Mouse (Mus musculus): ENCODE measurements at regions not wholly inside any gene's neighbourhood (a gene's known extent, or its start where the extent isn't known, plus 50 kb on each side); places are given as distances from the start of the nearest gene placed in this dataset.
A peak's percentile ranks its signal among the peaks of the same experiment; 100 is the strongest.

GRCm38 (mm10) chr8:34392208-34392980 is 280.9 kb upstream of the Gm10131 start:
- DNase-seq (ENCODE audit: low read depth): peak; percentile 84
- TF ChIP-seq POLR2A (IDR thresholded peaks at IDR 0.05; ENCODE audit: borderline replicate concordance, extremely low read depth, insufficient read depth, insufficient read length, poor library complexity, severe bottlenecking) (no peak), CTCF (IDR thresholded peaks at IDR 0.05; ENCODE audit: borderline replicate concordance, extremely low read depth, insufficient read depth, insufficient read length) (no peak)

- peak; percentile 71 for DNase-seq (ENCODE audit: low read depth)
- no peak for TF ChIP-seq CTCF (IDR thresholded peaks at IDR 0.05; ENCODE audit: borderline replicate concordance, extremely low read depth, insufficient read depth, insufficient read length)
Observed at GRCm38 (mm10) chr8:34385806-34386439, 274.4 kb upstream of the Gm10131 start.

- no peak for TF ChIP-seq POLR2A (IDR thresholded peaks at IDR 0.05; ENCODE audit: borderline replicate concordance, extremely low read depth, insufficient read depth, insufficient read length, poor library complexity, severe bottlenecking)
- TF ChIP-seq CTCF (IDR thresholded peaks at IDR 0.05; ENCODE audit: borderline replicate concordance, extremely low read depth, insufficient read depth, insufficient read length): no peak
- peak; percentile 72 for DNase-seq (ENCODE audit: low read depth)
Observed at GRCm38 (mm10) chr8:34380615-34381014, 269.1 kb upstream of the Gm10131 start.

- no peak for TF ChIP-seq CTCF (IDR thresholded peaks at IDR 0.05; ENCODE audit: borderline replicate concordance, extremely low read depth, insufficient read depth, insufficient read length)
- no peak for TF ChIP-seq POLR2A (IDR thresholded peaks at IDR 0.05; ENCODE audit: borderline replicate concordance, extremely low read depth, insufficient read depth, insufficient read length, poor library complexity, severe bottlenecking)
- DNase-seq (ENCODE audit: low read depth): no peak
Observed at GRCm38 (mm10) chr8:34377154-34377553, 265.6 kb upstream of the Gm10131 start.

GRCm38 (mm10) chr8:34374242-34374641 is 262.7 kb upstream of the Gm10131 start:
- TF ChIP-seq CTCF (IDR thresholded peaks at IDR 0.05; ENCODE audit: borderline replicate concordance, extremely low read depth, insufficient read depth, insufficient read length) (no peak), POLR2A (IDR thresholded peaks at IDR 0.05; ENCODE audit: borderline replicate concordance, extremely low read depth, insufficient read depth, insufficient read length, poor library complexity, severe bottlenecking) (no peak)
- DNase-seq (ENCODE audit: low read depth): peak; percentile 17

- TF ChIP-seq POLR2A (IDR thresholded peaks at IDR 0.05; ENCODE audit: borderline replicate concordance, extremely low read depth, insufficient read depth, insufficient read length, poor library complexity, severe bottlenecking) (no peak), CTCF (IDR thresholded peaks at IDR 0.05; ENCODE audit: borderline replicate concordance, extremely low read depth, insufficient read depth, insufficient read length) (no peak)
- DNase-seq (ENCODE audit: low read depth): peak; percentile 78
Observed at GRCm38 (mm10) chr8:34372666-34372980, 261.1 kb upstream of the Gm10131 start.

GRCm38 (mm10) chr8:34371973-34372665 is 260.6 kb upstream of the Gm10131 start:
- TF ChIP-seq CTCF (IDR thresholded peaks at IDR 0.05; ENCODE audit: borderline replicate concordance, extremely low read depth, insufficient read depth, insufficient read length) (no peak), POLR2A (IDR thresholded peaks at IDR 0.05; ENCODE audit: borderline replicate concordance, extremely low read depth, insufficient read depth, insufficient read length, poor library complexity, severe bottlenecking) (no peak)
- no peak for DNase-seq (ENCODE audit: low read depth)

GRCm38 (mm10) chr8:34371391-34371790 is 259.9 kb upstream of the Gm10131 start:
- DNase-seq (ENCODE audit: low read depth): peak; percentile 73
- TF ChIP-seq POLR2A (IDR thresholded peaks at IDR 0.05; ENCODE audit: borderline replicate concordance, extremely low read depth, insufficient read depth, insufficient read length, poor library complexity, severe bottlenecking) (no peak), CTCF (IDR thresholded peaks at IDR 0.05; ENCODE audit: borderline replicate concordance, extremely low read depth, insufficient read depth, insufficient read length) (no peak)

- TF ChIP-seq POLR2A (IDR thresholded peaks at IDR 0.05; ENCODE audit: borderline replicate concordance, extremely low read depth, insufficient read depth, insufficient read length, poor library complexity, severe bottlenecking) (no peak), CTCF (IDR thresholded peaks at IDR 0.05; ENCODE audit: borderline replicate concordance, extremely low read depth, insufficient read depth, insufficient read length) (no peak)
Observed at GRCm38 (mm10) chr8:34368556-34368955, 257.0 kb upstream of the Gm10131 start.

GRCm38 (mm10) chr8:34364446-34365035 is 253.0 kb upstream of the Gm10131 start:
- no peak for TF ChIP-seq POLR2A (IDR thresholded peaks at IDR 0.05; ENCODE audit: borderline replicate concordance, extremely low read depth, insufficient read depth, insufficient read length, poor library complexity, severe bottlenecking)
- no peak for TF ChIP-seq CTCF (IDR thresholded peaks at IDR 0.05; ENCODE audit: borderline replicate concordance, extremely low read depth, insufficient read depth, insufficient read length)
- DNase-seq (ENCODE audit: low read depth): no peak

More at GRCm38 (mm10) chr8:34368556-34368955, 257.0 kb upstream of the Gm10131 start:
- no peak for DNase-seq (ENCODE audit: low read depth)

GRCm38 (mm10) chr8:34363679-34364078 is 252.1 kb upstream of the Gm10131 start:
- DNase-seq (ENCODE audit: low read depth): no peak

More at GRCm38 (mm10) chr8:34363679-34364078, 252.1 kb upstream of the Gm10131 start:
- no peak for TF ChIP-seq CTCF (IDR thresholded peaks at IDR 0.05; ENCODE audit: borderline replicate concordance, extremely low read depth, insufficient read depth, insufficient read length)
- TF ChIP-seq POLR2A (IDR thresholded peaks at IDR 0.05; ENCODE audit: borderline replicate concordance, extremely low read depth, insufficient read depth, insufficient read length, poor library complexity, severe bottlenecking): no peak

Measured in brain, embryonic 14.5 days (tissue).